Mouse (Mus musculus): ENCODE measurements around the gene Bnc2.

DNA sequence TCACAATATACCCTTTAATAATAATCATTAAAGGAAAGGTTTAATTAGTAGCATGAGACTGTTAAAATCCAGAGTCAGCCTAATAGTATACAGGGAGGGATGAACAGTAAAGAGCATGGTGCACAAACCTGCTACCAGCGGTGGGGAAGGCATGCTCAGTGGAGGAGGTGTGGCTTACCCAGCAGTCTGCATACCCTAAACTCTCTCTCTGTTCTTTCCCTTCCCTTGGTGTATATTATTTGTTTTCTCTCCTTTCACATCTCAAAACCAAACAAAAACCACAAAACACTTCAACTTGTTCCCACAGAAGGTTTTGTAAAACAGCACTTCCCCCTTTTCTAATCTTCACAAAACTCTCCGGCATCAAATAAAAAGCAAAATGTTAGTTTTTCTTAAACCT, 202.4 kb downstream of the Bnc2 start:
- TF ChIP-seq CTCF (IDR thresholded peaks at IDR 0.05; ENCODE audit: control insufficient read depth, insufficient read depth, low read length) (no peak), POLR2A (IDR thresholded peaks at IDR 0.05; ENCODE audit: borderline replicate concordance, control insufficient read depth, low read depth, low read length) (no peak)
